In genomic region chr16:85640992-85641391, GRCm38 (mm10) we compare ENCODE assay signal across 25 mouse cellular contexts.
"Had no signal": no experiment of that assay in that cellular context is flagged by ENCODE, and none has a peak within 500 bp of the region (broad histone marks: within the 10 kb centered on the region; RNA-seq: fewer than 3 reads in every experiment).

No protein-coding gene starts in this region.

- H3K4me1 ChIP-seq: heart, embryonic 10.5 days; heart, embryonic 12.5 days; hindbrain, embryonic 15.5 days; intestine, embryonic 15.5 days; limb, embryonic 10.5 days; limb, embryonic 12.5 days had no signal

- H3K9ac ChIP-seq: forebrain, postnatal 0 days; heart, embryonic 12.5 days; hindbrain, embryonic 13.5 days; hindbrain, embryonic 15.5 days; intestine, embryonic 15.5 days; limb, embryonic 12.5 days had no signal

- H3K4me2 ChIP-seq: heart, embryonic 12.5 days; hindbrain, embryonic 13.5 days; hindbrain, embryonic 15.5 days; intestine, embryonic 15.5 days; limb, embryonic 12.5 days; liver, embryonic 11.5 days had no signal

- H3K9me3 ChIP-seq: heart, embryonic 10.5 days; heart, embryonic 12.5 days; hindbrain, embryonic 13.5 days; hindbrain, embryonic 15.5 days; intestine, embryonic 15.5 days; limb, embryonic 10.5 days; limb, embryonic 12.5 days had no signal

- ATAC-seq: forebrain, postnatal 0 days; inflammation-experienced regulatory T-cells, adult 6 months; intestine, embryonic 15.5 days; intestine, postnatal 0 days had no signal

- DNase-seq: forebrain, postnatal 0 days; gastrocnemius, adult 2 months; gastrocnemius, postnatal 10 days; gastrocnemius, postnatal 25 days; heart, adult 18-20 months; heart, postnatal 10 days; heart, postnatal 4 days; kidney, adult 18-20 months; kidney, adult 8-10 months; kidney, postnatal 10 days; kidney, postnatal 25 days; kidney, postnatal 4 days; layer of hippocampus, postnatal 36 days; liver had no signal

- H3K36me3 ChIP-seq: heart, embryonic 10.5 days; heart, embryonic 12.5 days; hindbrain, embryonic 13.5 days; hindbrain, embryonic 15.5 days; intestine, embryonic 15.5 days; limb, embryonic 10.5 days; limb, embryonic 12.5 days had no signal

- H3K27ac ChIP-seq: gastrocnemius, adult 2 months; heart, embryonic 10.5 days; hindbrain, embryonic 13.5 days; hindbrain, embryonic 15.5 days; intestine, embryonic 15.5 days; layer of hippocampus, adult 2 months; limb, embryonic 10.5 days; limb, embryonic 12.5 days had no signal

- H3K27me3 ChIP-seq: heart, embryonic 12.5 days; hindbrain, embryonic 13.5 days; hindbrain, embryonic 15.5 days; intestine, embryonic 15.5 days; limb, embryonic 12.5 days had no signal

- H3K4me3 ChIP-seq: gastrocnemius, adult 2 months; heart, embryonic 10.5 days; heart, embryonic 12.5 days; hindbrain, embryonic 13.5 days; hindbrain, embryonic 15.5 days; intestine, embryonic 15.5 days; layer of hippocampus, adult 2 months; limb, embryonic 10.5 days; limb, embryonic 12.5 days had no signal
